Mouse (Mus musculus): Measurements from ENCODE around the gene Nf2.

GRCm38 (mm10) chr11:4853021-4853420, 3.7 kb upstream of the Nf2 start:
- TF ChIP-seq CTCF (IDR thresholded peaks at IDR 0.05; ENCODE audit: borderline replicate concordance, extremely low read depth, insufficient read depth, insufficient read length) (no peak), POLR2A (IDR thresholded peaks at IDR 0.05; ENCODE audit: borderline replicate concordance, extremely low read depth, insufficient read depth, insufficient read length, poor library complexity, severe bottlenecking) (no peak)

Data from brain, embryonic 14.5 days (tissue).